Mouse (Mus musculus) R1 (cell line): ENCODE measurements around the gene Cnksr2.

ENCODE experiments used
- DNase-seq: peaks from one replicate; pipeline ENCODE4 v3.0.0-alpha.2; 2018; ENCODE audit warnings: low read depth, low spot score

Cnksr2 gene

DNA sequence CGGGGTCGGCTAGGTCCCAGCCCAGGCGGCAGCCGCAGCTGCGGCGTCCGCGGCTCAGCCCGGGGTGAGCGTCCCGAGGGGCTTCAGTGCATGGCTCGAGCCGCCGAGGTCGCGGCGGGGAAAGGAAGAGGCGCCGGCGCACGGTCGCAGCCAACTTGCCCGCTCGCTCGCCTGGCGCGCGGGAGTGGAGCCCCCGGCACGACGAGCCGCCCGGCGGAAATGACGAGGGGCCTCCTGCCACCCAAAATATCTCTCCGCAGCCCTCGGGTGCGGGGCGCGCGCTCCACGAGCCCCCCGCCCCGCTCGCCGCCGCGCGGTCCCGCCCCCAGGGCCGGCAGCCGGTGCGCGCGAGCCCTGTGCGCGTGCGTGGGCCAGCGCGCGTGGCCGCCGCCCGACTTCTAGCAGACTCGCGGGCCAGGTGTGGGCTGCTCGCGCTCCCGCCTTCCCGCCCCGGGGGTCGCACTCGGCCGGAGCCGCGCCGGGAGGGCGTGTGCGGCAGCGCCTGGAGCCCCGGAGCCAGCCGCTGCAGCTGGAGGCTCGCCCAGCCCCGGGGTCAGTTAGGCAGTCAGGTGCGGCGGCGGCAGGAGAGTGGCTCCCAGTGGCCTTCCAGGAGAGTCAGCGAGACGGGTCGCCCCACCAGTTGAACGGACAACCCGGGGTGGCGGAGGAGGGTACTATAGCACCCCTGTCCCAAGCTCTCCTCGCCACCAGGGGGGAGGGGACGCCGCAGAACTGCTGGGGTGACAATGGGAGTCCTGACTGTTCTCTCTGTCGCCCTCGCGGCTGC lies at the start of gene Cnksr2:
Gene Cnksr2, minus strand, starts transcription at position 238 of the 787 bp plus-strand sequence.
- DNase-seq = peak; percentile 25

DNA sequence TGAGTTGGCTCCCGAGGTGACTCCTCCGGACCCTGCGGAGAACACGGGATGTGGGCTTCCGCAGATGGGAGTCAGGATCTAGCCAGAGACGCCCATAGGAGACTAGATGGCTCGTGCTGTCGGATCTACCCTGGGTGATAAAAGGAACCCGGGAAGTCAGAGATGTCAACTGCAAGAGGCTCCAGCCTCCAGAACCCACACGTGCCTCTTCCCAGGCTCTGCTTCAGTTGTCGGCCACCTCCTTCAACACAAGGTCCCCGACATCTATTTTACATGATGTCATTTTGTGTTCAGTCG lies 698 bp upstream of the Cnksr2 start:
- DNase-seq = no peak

DNA sequence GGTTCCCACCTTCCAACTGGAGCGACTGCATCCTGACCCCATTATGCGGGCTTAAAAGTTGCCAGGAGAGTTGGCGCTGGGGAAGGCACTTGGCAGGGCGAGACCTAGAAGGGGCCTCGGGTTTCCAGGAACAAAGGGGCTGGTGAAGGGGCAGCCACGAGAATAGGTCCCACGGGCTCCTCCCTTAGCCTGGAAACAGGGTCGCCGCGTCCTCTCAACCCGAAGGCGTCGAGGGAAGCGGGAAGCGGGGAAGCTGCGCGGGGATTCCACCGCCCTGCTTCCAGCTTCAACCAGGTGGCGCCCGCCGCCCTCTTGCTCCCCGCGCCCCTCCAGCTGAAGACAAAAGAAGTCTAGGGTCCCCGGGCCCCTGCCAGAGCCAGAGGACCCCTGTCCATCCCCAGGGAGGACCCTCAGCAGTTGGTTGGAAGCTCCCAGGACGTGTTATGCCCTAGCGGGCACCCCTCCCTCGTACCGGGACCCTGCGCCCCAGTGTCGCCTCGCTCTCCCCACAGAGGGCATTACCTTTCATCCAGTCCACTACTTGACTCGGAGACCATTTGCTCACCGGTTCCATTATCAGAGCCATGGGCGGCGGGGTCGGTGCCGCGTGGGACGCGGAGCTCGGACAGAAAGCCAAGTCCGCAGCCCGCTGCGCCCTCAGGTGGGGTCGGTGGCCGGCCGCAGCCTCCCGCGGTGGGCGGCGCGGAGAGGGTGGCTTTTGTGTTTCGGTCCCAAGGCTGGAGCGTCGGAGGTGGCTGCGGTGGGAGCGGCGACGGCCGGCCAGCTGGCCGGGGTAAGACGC lies 638 bp downstream of the Cnksr2 start:
- peak; percentile 14 for DNase-seq

DNA sequence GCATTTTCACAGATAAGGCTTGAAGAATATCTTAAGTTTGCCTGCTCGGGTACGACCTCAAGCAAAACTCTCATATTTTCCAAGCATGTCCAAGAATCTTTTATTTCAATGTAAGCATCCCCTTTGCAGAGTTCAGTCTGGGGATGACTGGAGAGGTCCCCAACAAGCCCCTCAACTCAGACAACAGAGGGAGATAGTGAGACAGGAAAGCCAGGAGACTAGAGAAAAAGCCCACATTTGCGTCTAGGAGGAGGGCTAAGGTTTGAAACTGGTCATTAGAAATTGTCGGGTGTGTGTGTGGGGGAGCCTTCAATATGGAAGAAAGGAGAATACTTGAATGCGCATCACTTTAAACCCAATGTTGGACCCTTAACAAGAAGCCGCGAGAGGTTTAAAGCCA lies 1.4 kb downstream of the Cnksr2 start:
- DNase-seq = peak; percentile 10

DNA sequence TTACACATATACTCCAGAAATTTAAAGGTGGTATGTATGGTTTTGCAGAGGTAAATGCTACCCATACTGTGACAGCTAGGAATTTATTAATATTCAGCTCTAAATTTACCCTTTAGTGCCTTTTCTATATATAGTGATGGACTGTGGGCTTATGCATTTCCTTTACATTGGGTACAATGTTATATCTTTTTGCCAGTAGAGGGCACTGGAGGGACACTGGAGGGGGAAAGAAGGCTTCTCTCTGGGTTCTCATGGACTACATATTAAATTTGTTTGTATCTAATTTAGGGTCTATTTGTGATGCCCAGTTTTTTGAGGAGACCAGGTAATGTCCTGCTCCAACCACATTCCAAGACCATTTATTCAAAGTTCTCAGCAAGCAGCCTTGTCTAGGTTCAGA lies 91.4 kb downstream of the Cnksr2 start:
- peak; percentile 11 for DNase-seq

DNA sequence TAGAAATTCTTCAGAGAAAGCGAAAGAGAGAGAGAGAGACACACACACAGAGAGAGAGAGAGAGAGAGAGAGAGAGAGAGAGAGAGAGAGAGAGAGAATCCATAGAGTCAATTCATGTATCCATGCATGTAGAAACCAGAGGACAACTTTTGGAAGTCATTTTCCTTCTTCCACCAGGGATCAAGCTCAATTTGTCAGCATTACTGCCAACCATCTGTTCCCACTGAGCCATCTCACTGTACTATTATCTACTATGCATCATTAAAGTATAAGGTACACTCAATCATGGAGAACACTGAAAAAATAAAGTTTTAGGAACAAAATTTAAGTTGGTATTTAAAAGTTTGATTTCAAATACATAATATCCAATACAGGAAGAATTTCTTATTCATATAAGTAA lies 93.8 kb downstream of the Cnksr2 start:
- DNase-seq = no peak

DNA sequence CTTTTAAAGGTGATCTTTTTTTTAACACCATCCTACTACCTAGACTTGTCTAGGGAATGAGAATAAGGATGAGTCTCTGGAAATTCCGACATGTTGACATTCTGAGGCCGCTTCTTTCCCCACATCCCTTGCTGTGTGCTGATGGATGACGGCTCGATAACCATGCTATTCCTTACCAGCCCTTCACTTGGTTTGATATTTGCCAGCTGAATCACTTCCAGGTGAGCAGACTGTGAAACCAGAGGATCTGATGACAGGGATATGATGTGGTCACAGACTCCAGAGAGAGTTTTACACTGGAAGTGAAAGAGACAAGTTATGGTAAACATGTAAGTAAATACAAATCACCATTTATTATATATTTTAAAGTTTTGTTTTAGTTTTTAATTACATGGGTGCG lies 98.0 kb downstream of the Cnksr2 start:
- DNase-seq = no peak

DNA sequence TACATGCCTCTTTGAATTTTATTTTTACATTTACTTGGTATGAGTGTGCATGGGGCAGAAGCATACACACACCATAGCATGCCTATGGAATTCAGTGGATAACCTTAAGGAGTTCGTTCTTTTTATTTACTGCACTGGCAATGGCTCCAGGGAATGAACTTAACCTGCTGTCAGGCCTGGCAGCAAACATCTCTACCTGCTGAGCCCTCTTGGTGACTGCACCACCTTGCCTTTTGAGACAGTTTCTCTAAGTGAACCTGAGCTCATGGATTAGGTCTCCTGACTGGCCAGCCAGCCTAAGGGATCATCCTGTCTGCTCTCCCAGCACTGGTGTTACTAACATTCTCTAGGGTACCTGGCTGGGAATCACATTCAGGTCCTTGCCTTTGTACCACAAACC lies 106.5 kb downstream of the Cnksr2 start:
- DNase-seq = no peak

DNA sequence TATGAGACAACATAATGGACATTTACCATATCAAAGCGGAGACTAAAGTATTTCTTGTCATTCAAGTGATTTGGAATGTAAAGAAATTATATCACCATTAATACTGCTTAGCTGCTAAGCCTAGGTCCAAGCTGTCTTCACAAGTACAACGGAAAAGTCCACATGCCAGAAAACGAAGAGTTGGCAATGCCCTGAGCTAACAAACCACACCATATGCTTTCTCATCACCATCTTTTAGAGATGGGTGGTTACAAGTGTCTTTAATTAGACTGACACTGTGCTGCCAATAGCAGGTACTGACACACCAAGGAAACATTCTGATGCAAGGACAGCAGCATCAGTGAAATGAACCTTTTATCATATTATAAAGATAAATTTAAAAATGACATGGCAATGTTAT lies 123.0 kb downstream of the Cnksr2 start:
- DNase-seq = no peak

DNA sequence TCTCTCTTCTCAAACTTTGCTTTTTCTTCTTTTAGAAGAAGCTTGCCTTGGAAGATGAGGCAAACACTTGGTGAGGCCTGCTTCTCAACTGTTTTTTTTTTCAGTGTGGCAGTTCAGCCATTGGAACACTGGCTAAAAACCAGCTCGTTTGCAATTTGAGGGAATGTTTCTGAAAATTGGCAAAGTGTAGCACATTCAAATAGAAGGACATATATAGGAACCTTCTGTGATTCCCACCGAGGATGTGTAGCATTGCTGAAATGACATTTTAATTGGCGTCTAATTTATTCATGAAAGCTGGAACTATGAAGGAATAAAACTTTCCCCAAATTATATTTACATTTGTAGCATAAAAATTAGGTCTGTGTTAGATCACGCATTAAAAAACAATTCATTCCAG lies 213.1 kb downstream of the Cnksr2 start:
- no peak for DNase-seq

DNA sequence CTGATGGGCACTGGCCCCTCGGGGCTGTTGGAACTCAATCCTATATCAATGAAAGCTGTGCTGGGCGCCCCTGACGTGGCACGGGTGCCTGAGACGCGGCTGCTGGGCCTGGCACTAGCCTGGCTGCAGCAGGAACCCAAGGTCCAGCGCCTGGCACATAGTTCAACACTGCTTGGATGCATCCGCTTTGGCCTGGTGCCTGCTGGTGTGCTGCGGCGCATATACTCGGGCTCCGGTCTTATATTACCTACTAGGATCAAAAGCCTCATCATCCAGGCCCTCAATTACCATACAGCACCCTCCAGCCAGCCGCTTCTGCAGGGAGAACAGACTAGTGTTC lies 224.2 kb downstream of the Cnksr2 start:
- DNase-seq = peak; percentile 9

DNA sequence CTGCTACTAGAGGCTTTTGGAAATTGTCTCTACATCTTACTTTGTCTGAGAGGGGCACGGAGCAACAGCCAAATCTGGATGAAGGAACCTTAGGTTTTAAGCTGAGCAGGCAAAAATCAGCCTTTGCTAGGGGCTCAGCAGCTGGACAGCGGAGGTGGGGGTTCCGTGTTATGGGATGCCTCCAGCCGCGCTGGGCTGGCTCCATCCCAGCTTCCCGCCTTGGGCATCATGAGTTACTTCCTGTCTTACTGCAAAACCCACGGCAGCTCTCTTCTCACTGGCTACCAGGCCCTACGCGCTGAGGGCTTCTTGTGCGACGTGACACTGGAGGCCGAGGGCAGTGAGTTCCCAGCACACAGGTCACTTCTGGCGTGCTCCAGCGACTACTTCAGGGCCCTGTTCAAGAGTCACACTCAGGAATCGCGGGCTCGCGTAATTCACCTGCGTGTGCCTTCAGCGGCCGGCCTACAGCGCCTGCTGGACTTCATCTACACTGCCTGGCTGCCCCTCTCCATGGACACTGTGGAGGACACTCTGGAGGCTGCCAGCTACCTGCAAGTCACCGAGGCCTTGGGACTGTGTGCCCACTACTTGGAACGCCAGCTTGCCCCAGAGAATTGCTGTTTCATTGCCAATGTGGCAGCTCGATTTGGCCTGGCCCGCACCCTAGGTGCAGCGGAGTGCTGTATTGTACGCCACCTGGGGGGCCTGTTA lies 224.7 kb downstream of the Cnksr2 start, which contains the start of gene Klhl34:
Gene Klhl34, plus strand, starts transcription at position 229 of the 714 bp plus-strand sequence.
- peak; percentile 64 for DNase-seq

DNA sequence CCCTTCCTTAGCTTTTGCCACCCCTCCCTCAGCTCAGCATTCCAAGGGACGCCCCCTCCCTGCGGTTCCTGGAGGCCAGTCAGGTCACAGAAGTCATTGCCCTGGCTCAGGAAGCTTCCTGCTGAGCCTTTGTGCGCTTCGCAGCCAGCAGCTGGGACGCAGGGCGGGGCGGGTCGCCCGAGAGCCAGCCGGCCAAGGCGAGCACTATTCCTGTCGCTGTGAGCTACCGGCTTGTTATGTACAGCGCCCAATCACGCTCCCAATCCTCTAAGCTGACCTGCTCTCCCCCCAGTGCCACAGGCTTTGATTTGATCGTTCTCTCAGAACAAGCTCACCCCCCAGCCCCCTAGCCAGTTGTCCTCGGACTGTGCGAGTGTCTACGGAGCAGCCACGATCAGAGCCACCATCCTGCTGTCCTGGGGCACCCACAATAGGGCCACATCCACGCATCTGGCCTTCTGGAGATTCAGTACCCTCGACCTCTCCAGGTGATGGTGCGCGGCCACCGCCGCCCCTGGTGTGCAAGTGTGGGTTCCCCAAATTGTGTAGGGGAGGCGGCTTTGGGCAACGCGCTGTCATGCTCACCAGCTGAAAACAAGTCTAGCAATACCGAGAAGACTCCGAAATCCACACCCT lies 225.4 kb downstream of the Cnksr2 start:
- peak; percentile 93 for DNase-seq

DNA sequence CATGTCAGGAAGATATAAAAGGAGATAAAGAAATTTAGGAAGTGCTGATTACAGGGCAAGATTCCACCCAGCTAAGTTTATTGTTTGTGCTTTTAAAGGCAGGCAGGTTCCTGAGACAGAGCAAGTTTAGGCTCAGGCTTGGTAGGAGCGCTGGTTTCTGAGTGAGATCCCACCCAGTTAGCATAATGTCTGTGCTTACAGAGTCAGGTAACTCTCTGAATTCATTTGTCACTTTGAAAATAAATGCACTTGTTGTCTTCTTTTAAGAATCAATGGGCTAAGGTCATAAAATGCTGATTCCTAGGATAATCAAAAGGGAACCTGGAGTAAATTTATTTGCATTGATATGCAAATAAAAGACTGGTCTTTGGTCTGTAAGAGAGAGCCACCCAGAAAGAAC lies 233.4 kb downstream of the Cnksr2 start:
- DNase-seq = peak; percentile 61

DNA sequence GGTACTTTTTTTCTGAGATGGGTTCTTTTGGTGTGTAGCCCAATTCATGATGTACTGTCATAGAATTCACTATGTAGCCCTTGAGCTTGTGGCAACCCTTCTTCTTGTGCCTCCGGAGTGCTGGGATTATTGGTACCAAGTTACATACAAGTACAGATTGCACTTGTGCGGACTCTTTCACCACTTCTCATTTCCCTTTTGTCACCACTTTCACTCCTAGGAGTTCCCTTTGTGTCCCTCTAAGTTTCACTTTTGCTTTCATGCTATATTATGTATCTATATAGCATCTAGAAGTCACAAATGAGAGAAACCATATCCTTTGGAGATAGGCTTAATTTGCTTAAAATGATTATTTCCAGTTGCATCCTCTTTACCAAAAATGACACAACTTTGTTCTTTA lies 241.4 kb downstream of the Cnksr2 start:
- no peak for DNase-seq
